In genomic region chr4:101084863-101085262, GRCm38 (mm10) we compare ENCODE assay signal across 24 mouse cellular contexts. TPM values are rescaled to one million over a fixed set of nuclear protein-coding genes. Genes with fewer than 3 reads are reported as not detected.
DNase-seq lines count a peak whose midpoint lies in the region; ATAC-seq and TF ChIP-seq lines count a peak whose summit lies in the region.
"Had no signal": no experiment of that assay in that cellular context is flagged by ENCODE, and none has a peak within 500 bp of the region (broad histone marks: within the 10 kb centered on the region; RNA-seq: fewer than 3 reads in every experiment).

No protein-coding gene starts in this region.

- 0 out of 2 replicates have a peak overlapping the region, but pooled peaks have one; percentile 24 for H3K27ac ChIP-seq in gastrocnemius, adult 2 months
- H3K27ac ChIP-seq in kidney, embryonic 16.5 days (ENCODE audit: low read length): peak overlapping the region; percentile 25; the same call in 1 of the 2 replicates
- no peak overlapping the region for H3K27ac ChIP-seq in kidney, adult 2 months (ENCODE audit: insufficient read depth, low read depth, low read length)
- 0 out of 2 replicates have a peak overlapping the region, but pooled peaks have one; percentile 23 for H3K27ac ChIP-seq in stomach, embryonic 16.5 days (ENCODE audit: low read length)
- no peak overlapping the region for H3K27ac ChIP-seq in embryonic facial prominence, embryonic 10.5 days (replicated peaks)
- H3K27ac ChIP-seq: embryonic facial prominence, embryonic 13.5 days; embryonic facial prominence, embryonic 15.5 days; forebrain, embryonic 10.5 days; forebrain, embryonic 12.5 days had no signal

- TF ChIP-seq POLR2A in kidney, adult 2 months (IDR thresholded peaks at IDR 0.05; ENCODE audit: low read depth, low read length): no peak

- H3K4me2 ChIP-seq in kidney, embryonic 16.5 days (replicated peaks; ENCODE audit: low read depth, low read length): no peak overlapping the region
- H3K4me2 ChIP-seq in stomach, embryonic 16.5 days (ENCODE audit: low read depth, low read length): no peak overlapping the region
- H3K4me2 ChIP-seq: embryonic facial prominence, embryonic 13.5 days; embryonic facial prominence, embryonic 15.5 days; forebrain, embryonic 12.5 days had no signal

- ATAC-seq in kidney, embryonic 16.5 days (ENCODE audit: low FRiP score, low TSS enrichment): no peak
- ATAC-seq in stomach, embryonic 16.5 days (ENCODE audit: insufficient read depth, low FRiP score): peak; percentile 33; the same call in 1 of the 2 replicates
- ATAC-seq: forebrain, embryonic 14.5 days; forebrain, embryonic 16.5 days had no signal

- no peaks in the 10 kb centered on the region for H3K36me3 ChIP-seq in kidney, embryonic 16.5 days (ENCODE audit: insufficient read depth, low read length)
- no peaks in the 10 kb centered on the region for H3K36me3 ChIP-seq in kidney, adult 2 months (ENCODE audit: control insufficient read depth, insufficient read depth, low read length)
- H3K36me3 ChIP-seq in stomach, embryonic 16.5 days (ENCODE audit: control insufficient read depth, insufficient read depth, low read length): no peaks in the 10 kb centered on the region
- H3K36me3 ChIP-seq in embryonic facial prominence, embryonic 10.5 days (replicated peaks): peaks cover 5% of the 10 kb centered on the region
- H3K36me3 ChIP-seq: embryonic facial prominence, embryonic 13.5 days; embryonic facial prominence, embryonic 15.5 days; forebrain, embryonic 12.5 days had no signal

- no peaks in the 10 kb centered on the region for H3K9me3 ChIP-seq in kidney, embryonic 16.5 days (ENCODE audit: low read length)
- H3K9me3 ChIP-seq in stomach, embryonic 16.5 days (replicated peaks; ENCODE audit: control insufficient read depth, low read length): no peaks in the 10 kb centered on the region
- no peaks in the 10 kb centered on the region for H3K9me3 ChIP-seq in embryonic facial prominence, embryonic 10.5 days
- H3K9me3 ChIP-seq: embryonic facial prominence, embryonic 13.5 days; embryonic facial prominence, embryonic 15.5 days; forebrain, embryonic 10.5 days; forebrain, embryonic 12.5 days had no signal

- intact Hi-C loops in gastrocnemius, adult 2 months (cut with DNase I): no loop called here

- H3K9ac ChIP-seq in kidney, embryonic 16.5 days (replicated peaks; ENCODE audit: low read length): no peak overlapping the region
- H3K9ac ChIP-seq in stomach, embryonic 16.5 days (ENCODE audit: low read length): no peak overlapping the region
- H3K9ac ChIP-seq: embryonic facial prominence, embryonic 13.5 days; embryonic facial prominence, embryonic 15.5 days; forebrain, embryonic 12.5 days had no signal

- no peaks in the 10 kb centered on the region for H3K27me3 ChIP-seq in kidney, embryonic 16.5 days (ENCODE audit: insufficient read depth, low read length)
- no peaks in the 10 kb centered on the region for H3K27me3 ChIP-seq in kidney, adult 2 months (replicated peaks; ENCODE audit: control insufficient read depth, insufficient read depth, low read length)
- H3K27me3 ChIP-seq in stomach, embryonic 16.5 days (ENCODE audit: control insufficient read depth, insufficient read depth, low read length): no peaks in the 10 kb centered on the region
- no peaks in the 10 kb centered on the region for H3K27me3 ChIP-seq in embryonic facial prominence, embryonic 10.5 days (replicated peaks; ENCODE audit: low read depth, poor library complexity, severe bottlenecking)
- H3K27me3 ChIP-seq: embryonic facial prominence, embryonic 13.5 days; embryonic facial prominence, embryonic 15.5 days; forebrain, embryonic 12.5 days had no signal

- no peak for DNase-seq in gastrocnemius, adult 2 months
- no peak for DNase-seq in gastrocnemius, adult 8-10 months (ENCODE audit: low spot score in 2 of 2)
- DNase-seq in kidney, adult 2 months: no peak
- peak; percentile 19 for DNase-seq in gonadal fat pad, adult 2 months (ENCODE audit: low read depth)
- DNase-seq in embryonic facial prominence, embryonic 10.5 days (ENCODE audit: low spot score): no peak
- DNase-seq in heart, adult 11 months: no peak
- DNase-seq: adrenal gland, adult 8-10 months; adrenal gland, postnatal 14 days; adrenal gland, postnatal 36 days; B cell, adult 2 months; cerebellum, adult 11-12 months; cerebellum, adult 2 months; cerebellum, adult 9-10 months; cerebellum, postnatal 10 days; cerebellum, postnatal 25 days had no signal

- no peak overlapping the region for H3K4me3 ChIP-seq in gastrocnemius, adult 2 months
- no peak overlapping the region for H3K4me3 ChIP-seq in kidney, embryonic 16.5 days (ENCODE audit: low read length)
- no peak overlapping the region for H3K4me3 ChIP-seq in kidney, adult 2 months (ENCODE audit: insufficient read depth, low read depth, low read length)
- no peak overlapping the region for H3K4me3 ChIP-seq in stomach, embryonic 16.5 days (replicated peaks; ENCODE audit: low read length)
- H3K4me3 ChIP-seq in embryonic facial prominence, embryonic 10.5 days: no peak overlapping the region
- H3K4me3 ChIP-seq: embryonic facial prominence, embryonic 13.5 days; embryonic facial prominence, embryonic 15.5 days; erythroblast, embryonic 14.5 days; forebrain, embryonic 10.5 days; forebrain, embryonic 12.5 days had no signal

- peaks cover 30% of the 10 kb centered on the region for H3K4me1 ChIP-seq in kidney, embryonic 16.5 days (ENCODE audit: insufficient read depth, low read length)
- no peaks in the 10 kb centered on the region for H3K4me1 ChIP-seq in kidney, adult 2 months (ENCODE audit: control insufficient read depth, insufficient read depth, low read length)
- H3K4me1 ChIP-seq in stomach, embryonic 16.5 days (ENCODE audit: control insufficient read depth, insufficient read depth, low read length): peaks cover 15% of the 10 kb centered on the region; the same call in 1 of the 2 replicates
- peaks cover 26% of the 10 kb centered on the region for H3K4me1 ChIP-seq in embryonic facial prominence, embryonic 10.5 days

- WGBS in kidney, embryonic 16.5 days: 80% methylated on average over 4 of the region's 4 CpGs
- 85% methylated on average over 4 of the region's 4 CpGs for WGBS in kidney, adult 2 months
- 62% methylated on average over 4 of the region's 4 CpGs for WGBS in stomach, embryonic 16.5 days
- WGBS in embryonic facial prominence, embryonic 10.5 days: 88% methylated on average over 4 of the region's 4 CpGs

- no peak for TF ChIP-seq CTCF in gastrocnemius, adult 2 months (IDR thresholded peaks at IDR 0.05)
- TF ChIP-seq CTCF in kidney, adult 2 months (conservative IDR thresholded peaks at IDR 0.05; ENCODE audit: insufficient read depth, insufficient read length, low read depth, low read length): no peak

RNA-seq across cellular contexts. Expression of gene Raver2, which starts 16.1 kb away (rescaled TPM):
- 1 to 10 TPM; 1.6 to 6.7 TPM for total RNA-seq in gastrocnemius, adult 2 months (2021)
- 1 to 10 TPM; 1.8 to 3.5 (median 2.3) TPM for total RNA-seq in gastrocnemius, adult 8-10 months (2022)
- 12.4 and 13.9 TPM in 2 replicates for polyA plus RNA-seq in kidney, embryonic 16.5 days (2015; fragmentation: Nextera tagmentation; extraction: Ambion mirVana)
- polyA plus RNA-seq in kidney, adult 2 months (2012; rRNA removed): 2.2 and 2.3 TPM in 2 replicates
- polyA plus RNA-seq in gonadal fat pad, adult 2 months (2012; rRNA removed): 17.3 and 21.1 TPM in 2 replicates
- polyA plus RNA-seq in stomach, embryonic 16.5 days (2015; fragmentation: Nextera tagmentation; extraction: Ambion mirVana): 9.4 and 9.5 TPM in 2 replicates
- polyA plus RNA-seq in embryonic facial prominence, embryonic 10.5 days (2016; fragmentation: Nextera tagmentation; extraction: Ambion mirVana): 10.5 and 12.0 TPM in 2 replicates
- polyA plus RNA-seq: erythroblast, embryonic 14.5 days had no signal

Comparison
In these comparisons a context has a peak if more than half of its experiments do, and no peak if none do; other contexts are left out.
1. H3K27ac ChIP-seq: peak in gastrocnemius, adult 2 months (single experiment), kidney, embryonic 16.5 days (single experiment) and stomach, embryonic 16.5 days (single experiment); none in kidney, adult 2 months (single experiment) and embryonic facial prominence, embryonic 10.5 days (single experiment).